Mouse (Mus musculus) kidney, postnatal 0 days (tissue): Measurements from ENCODE around the gene Hist1h2bf. TPM values are rescaled to one million over a fixed set of nuclear protein-coding genes. Genes with fewer than 3 reads are reported as not detected.
"Not testable (repeated sequence)": the region's sequence is repeated elsewhere in the genome, so short reads cannot be mapped to it uniquely, and the experiment has no call there.

Source experiments
- ATAC-seq: fragments of 200-750 bp; cut with Nextera tagmentation; replicated peaks from 2 replicates; pipeline ENCODE4 v1.8.0; 2017; ENCODE audit warnings: low read depth, moderate number of reproducible peaks, moderate TSS enrichment, moderate library complexity; ENCODE audit not compliant: low FRiP score
- DNase-seq: peaks from one replicate; pipeline ENCODE4 v3.0.0-alpha.2; 2016; ENCODE audit warnings: low spot score
- H3K27ac ChIP-seq: fragments of 300-500 bp; sonication (generic); 2 replicates; pipeline ENCODE4 v1.5.1; 2014; ENCODE audit warnings: mild to moderate bottlenecking
- H3K27me3 ChIP-seq: fragments of 300-500 bp; sonication (generic); 2 replicates; pipeline ENCODE4 v1.6.1; 2014; ENCODE audit warnings: low read length, mixed read lengths; ENCODE audit not compliant: insufficient read depth
- H3K36me3 ChIP-seq: fragments of 300-500 bp; sonication (generic); 2 replicates; pipeline ENCODE4 v1.6.1; 2014; ENCODE audit warnings: low read length, mixed read lengths; ENCODE audit not compliant: insufficient read depth
- H3K4me1 ChIP-seq: fragments of 300-500 bp; sonication (generic); replicated peaks from 2 replicates; pipeline ENCODE4 v1.6.1; 2014; ENCODE audit warnings: antibody characterized with exemption, low read length, mixed read lengths; ENCODE audit not compliant: insufficient read depth
- H3K4me2 ChIP-seq: fragments of 300-500 bp; sonication (generic); 2 replicates; pipeline ENCODE4 v1.6.1; 2014; ENCODE audit warnings: mild to moderate bottlenecking, low read length, moderate library complexity, mixed read lengths
- H3K4me3 ChIP-seq: fragments of 300-500 bp; sonication (generic); replicated peaks from 2 replicates; pipeline ENCODE4 v1.5.1; 2014; ENCODE audit warnings: low read depth, low read length
- H3K9ac ChIP-seq: fragments of 300-500 bp; sonication (generic); 2 replicates; pipeline ENCODE4 v1.6.1; 2014; ENCODE audit warnings: low read depth, low read length
- H3K9me3 ChIP-seq: fragments of 300-500 bp; sonication (generic); replicated peaks from 2 replicates; pipeline ENCODE4 v1.6.1; 2016; ENCODE audit warnings: low read length, inconsistent platforms, mixed read lengths
- CTCF ChIP-seq: IDR thresholded peaks from 2 replicates; pipeline ENCODE4 v1.5.1; 2016; ENCODE audit warnings: antibody characterized with exemption, low read depth, mild to moderate bottlenecking, moderate library complexity
- WGBS: fragments of 180-500 bp; shearing (Covaris S2); extraction: QIAGEN DNeasy Blood & Tissue Kit; methylation state at CpG from one replicate; pipeline ENCODE4 v1.1.7; 2014; 5-methylcytosine and 5-hydroxymethylcytosine counted together
- polyA plus RNA-seq: library from polyadenylated mRNA; unstranded; fragments of >200 nt; fragmentation: Nextera tagmentation; extraction: Ambion mirVana; gene quantifications from 2 replicates; pipeline ENCODE4 v1.2.1, GENCODE M21; 2015

Gene Hist1h2bf
- polyA plus RNA-seq, 1 experiment from 2014 or later = 3.4 TPM

GRCm38 (mm10) chr13:23603182-23603699, 29.2 kb upstream of the Hist1h2bf start:
- Histone ChIP-seq H3K27ac (no peak overlapping the region), H3K9ac (no peak overlapping the region), H3K27me3 (no peaks in the 10 kb centered on the region), H3K36me3 (no peaks in the 10 kb centered on the region), H3K4me3 (no peak overlapping the region), H3K9me3 (no peaks in the 10 kb centered on the region), H3K4me1 (no peaks in the 10 kb centered on the region), H3K4me2 (no peak overlapping the region)
- ATAC-seq (no peak), DNase-seq (peak; percentile 26)
- WGBS = 71% methylated on average over 7 of the region's 7 CpGs
- TF ChIP-seq CTCF = no peak

GRCm38 (mm10) chr13:23597957-23598356, 24.0 kb upstream of the Hist1h2bf start:
- Histone ChIP-seq H3K4me1 (no peaks in the 10 kb centered on the region), H3K4me2 (no peak overlapping the region), H3K4me3 (no peak overlapping the region), H3K27me3 (no peaks in the 10 kb centered on the region), H3K9ac (no peak overlapping the region), H3K27ac (no peak overlapping the region), H3K9me3 (no peaks in the 10 kb centered on the region), H3K36me3 (no peaks in the 10 kb centered on the region)
- DNase-seq (peak; percentile 94), ATAC-seq (0 out of 2 replicates have a peak, but pooled peaks have one; percentile 40)
- WGBS = 7% methylated on average over 9 of the region's 9 CpGs
- TF ChIP-seq CTCF = peak; percentile 94

GRCm38 (mm10) chr13:23595622-23596372, 21.8 kb upstream of the Hist1h2bf start:
- peaks cover 4% of the 10 kb centered on the region; the same call in 1 of the 2 replicates for H3K4me1 ChIP-seq
- ATAC-seq (no peak), DNase-seq (no peak)
- H3K27ac ChIP-seq = no peak overlapping the region
- no peaks in the 10 kb centered on the region for H3K36me3 ChIP-seq
- TF ChIP-seq CTCF = no peak
- H3K4me3 ChIP-seq = no peak overlapping the region
- H3K9ac ChIP-seq = no peak overlapping the region
- H3K9me3 ChIP-seq = no peaks in the 10 kb centered on the region
- WGBS = 81% methylated on average over 7 of the region's 7 CpGs
- no peak overlapping the region for H3K4me2 ChIP-seq
- H3K27me3 ChIP-seq = no peaks in the 10 kb centered on the region

GRCm38 (mm10) chr13:23595185-23595584, 21.2 kb upstream of the Hist1h2bf start:
- Histone ChIP-seq H3K27ac (no peak overlapping the region), H3K4me3 (no peak overlapping the region), H3K9me3 (no peaks in the 10 kb centered on the region), H3K4me2 (no peak overlapping the region), H3K9ac (no peak overlapping the region), H3K27me3 (no peaks in the 10 kb centered on the region), H3K36me3 (no peaks in the 10 kb centered on the region), H3K4me1 (peaks cover 4% of the 10 kb centered on the region; the same call in 1 of the 2 replicates)
- WGBS = 91% methylated on average over 2 of the region's 2 CpGs
- ATAC-seq (no peak), DNase-seq (no peak)
- TF ChIP-seq CTCF = no peak

- H3K27ac ChIP-seq = peak overlapping the region; percentile 78
- H3K9ac ChIP-seq = no peak overlapping the region; the same call in 1 of the 2 replicates
- ATAC-seq (peak; percentile 43; the same call in 1 of the 2 replicates), DNase-seq (peak; percentile 72)
- no peak overlapping the region for H3K4me2 ChIP-seq
- 49% methylated on average over 5 of the region's 5 CpGs for WGBS
- H3K9me3 ChIP-seq = no peaks in the 10 kb centered on the region
- H3K36me3 ChIP-seq = no peaks in the 10 kb centered on the region
- no peak for TF ChIP-seq CTCF
- H3K27me3 ChIP-seq = no peaks in the 10 kb centered on the region
- peaks cover 4% of the 10 kb centered on the region; the same call in 1 of the 2 replicates for H3K4me1 ChIP-seq
- H3K4me3 ChIP-seq = no peak overlapping the region
Measured at GRCm38 (mm10) chr13:23593051-23593770, 19.2 kb upstream of the Hist1h2bf start.

- Histone ChIP-seq H3K9ac (no peak overlapping the region; the same call in 1 of the 2 replicates), H3K27ac (peak overlapping the region; percentile 78), H3K9me3 (no peaks in the 10 kb centered on the region), H3K4me3 (no peak overlapping the region), H3K36me3 (no peaks in the 10 kb centered on the region), H3K4me1 (peaks cover 4% of the 10 kb centered on the region; the same call in 1 of the 2 replicates), H3K4me2 (no peak overlapping the region), H3K27me3 (no peaks in the 10 kb centered on the region)
- ATAC-seq = no peak
- no peak for DNase-seq
- TF ChIP-seq CTCF = no peak
- 49% methylated on average over 7 of the region's 7 CpGs for WGBS
Measured at GRCm38 (mm10) chr13:23592614-23593013, 18.6 kb upstream of the Hist1h2bf start.

- H3K27me3 ChIP-seq, ATAC-seq, DNase-seq, H3K4me1 ChIP-seq, H3K36me3 ChIP-seq, H3K27ac ChIP-seq, H3K9me3 ChIP-seq, H3K9ac ChIP-seq, H3K4me2 ChIP-seq, H3K4me3 ChIP-seq: not testable (repeated sequence)
- 85% methylated on average over 7 of the region's 7 CpGs for WGBS
Measured at GRCm38 (mm10) chr13:23591886-23592285, 17.9 kb upstream of the Hist1h2bf start.
